Mouse (Mus musculus) embryo, embryonic 10 days (tissue): ENCODE measurements around the gene Lyzl4.

Experiments
- DNase-seq: peaks from one replicate; pipeline ENCODE4 v3.0.0-alpha.2; 2015; ENCODE audit warnings: low spot score

Lyzl4 gene

GRCm38 (mm10) chr9:121647026-121647425, 5.1 kb upstream of the Lyzl4 start:
- no peak for DNase-seq

GRCm38 (mm10) chr9:121644855-121645254, 3.0 kb upstream of the Lyzl4 start:
- DNase-seq, result no peak

GRCm38 (mm10) chr9:121642401-121643181, 695 bp upstream of the Lyzl4 start, which contains the start of gene Vipr1:
Gene Vipr1, plus strand, starts transcription at chr9:121642716.
- DNase-seq, result peak; percentile 73

- DNase-seq, result peak; percentile 22
These were observed 521 bp downstream of the Lyzl4 start for GRCm38 (mm10) chr9:121641235-121641915.

GRCm38 (mm10) chr9:121639790-121640189, 2.1 kb downstream of the Lyzl4 start:
- no peak for DNase-seq

GRCm38 (mm10) chr9:121635835-121636576, 5.9 kb downstream of the Lyzl4 start:
- DNase-seq, result no peak

- DNase-seq, result no peak
These were observed 8.6 kb downstream of the Lyzl4 start for GRCm38 (mm10) chr9:121633306-121633705.

GRCm38 (mm10) chr9:121632891-121633290, 9.0 kb downstream of the Lyzl4 start:
- no peak for DNase-seq

- no peak for DNase-seq
These were observed 9.9 kb downstream of the Lyzl4 start for GRCm38 (mm10) chr9:121631946-121632345.

GRCm38 (mm10) chr9:121630627-121631026, 11.3 kb downstream of the Lyzl4 start:
- no peak for DNase-seq

- no peak for DNase-seq
These were observed 17.0 kb downstream of the Lyzl4 start for GRCm38 (mm10) chr9:121624920-121625319.

GRCm38 (mm10) chr9:121623235-121623634, 18.7 kb downstream of the Lyzl4 start:
- no peak for DNase-seq

- no peak for DNase-seq
These were observed 22.5 kb downstream of the Lyzl4 start for GRCm38 (mm10) chr9:121619441-121619840.

- no peak for DNase-seq
These were observed 25.4 kb downstream of the Lyzl4 start for GRCm38 (mm10) chr9:121616471-121616870.

GRCm38 (mm10) chr9:121614241-121614757, 27.6 kb downstream of the Lyzl4 start:
- no peak for DNase-seq

- DNase-seq, result no peak
These were observed 28.7 kb downstream of the Lyzl4 start for GRCm38 (mm10) chr9:121613192-121613591.

- no peak for DNase-seq
These were observed 32.5 kb downstream of the Lyzl4 start for GRCm38 (mm10) chr9:121609381-121609780.

- DNase-seq, result no peak
These were observed 35.3 kb downstream of the Lyzl4 start for GRCm38 (mm10) chr9:121606498-121607096.

- peak; percentile 94 for DNase-seq
These were observed 36.2 kb downstream of the Lyzl4 start for GRCm38 (mm10) chr9:121605414-121606278.

- no peak for DNase-seq
These were observed 39.5 kb downstream of the Lyzl4 start for GRCm38 (mm10) chr9:121602381-121602780.

GRCm38 (mm10) chr9:121600861-121601427, 41.0 kb downstream of the Lyzl4 start:
- DNase-seq, result peak; percentile 25
